Mouse (Mus musculus) embryo, embryonic 10.5 days (tissue): Measurements from ENCODE around the gene Gm4565.
"Not testable (repeated sequence)": the region's sequence is repeated elsewhere in the genome, so short reads cannot be mapped to it uniquely, and the experiment has no call there.

ENCODE experiments used
- DNase-seq: peaks from one replicate; pipeline ENCODE4 v3.0.0-alpha.2; 2015; ENCODE audit warnings: low spot score

Gm4565 gene

GRCm38 (mm10) chr7:22588027-22588426, at the start of gene Gm4565:
Gene Gm4565, minus strand, starts transcription at chr7:22588127.
- DNase-seq = not testable (repeated sequence)

GRCm38 (mm10) chr7:22565243-22565642, 22.7 kb downstream of the Gm4565 start, which contains the start of gene Gm4201:
Gene Gm4201, minus strand, starts transcription at chr7:22565343.
- DNase-seq = not testable (repeated sequence)

- not testable (repeated sequence) for DNase-seq
Measured at GRCm38 (mm10) chr7:22534787-22535186, 53.1 kb downstream of the Gm4565 start, which contains the start of gene Gm8677. Gene Gm8677, minus strand, starts transcription at chr7:22534887.
